Mouse (Mus musculus) megakaryocyte, embryonic 14.5 days (primary cell): Measurements from ENCODE around the gene Gm14685.
"Not testable (repeated sequence)": the region's sequence is repeated elsewhere in the genome, so short reads cannot be mapped to it uniquely, and the experiment has no call there.

Source experiments
- FLI1 ChIP-seq: IDR thresholded peaks from 2 replicates; pipeline ENCODE4 v1.6.1; 2012; ENCODE audit warnings: low read length, inconsistent platforms, mixed read lengths
- GATA1 ChIP-seq: IDR thresholded peaks from 3 replicates; pipeline ENCODE4 v1.6.1; 2012; ENCODE audit warnings: mixed read lengths, low read length, inconsistent platforms, borderline replicate concordance

DNA sequence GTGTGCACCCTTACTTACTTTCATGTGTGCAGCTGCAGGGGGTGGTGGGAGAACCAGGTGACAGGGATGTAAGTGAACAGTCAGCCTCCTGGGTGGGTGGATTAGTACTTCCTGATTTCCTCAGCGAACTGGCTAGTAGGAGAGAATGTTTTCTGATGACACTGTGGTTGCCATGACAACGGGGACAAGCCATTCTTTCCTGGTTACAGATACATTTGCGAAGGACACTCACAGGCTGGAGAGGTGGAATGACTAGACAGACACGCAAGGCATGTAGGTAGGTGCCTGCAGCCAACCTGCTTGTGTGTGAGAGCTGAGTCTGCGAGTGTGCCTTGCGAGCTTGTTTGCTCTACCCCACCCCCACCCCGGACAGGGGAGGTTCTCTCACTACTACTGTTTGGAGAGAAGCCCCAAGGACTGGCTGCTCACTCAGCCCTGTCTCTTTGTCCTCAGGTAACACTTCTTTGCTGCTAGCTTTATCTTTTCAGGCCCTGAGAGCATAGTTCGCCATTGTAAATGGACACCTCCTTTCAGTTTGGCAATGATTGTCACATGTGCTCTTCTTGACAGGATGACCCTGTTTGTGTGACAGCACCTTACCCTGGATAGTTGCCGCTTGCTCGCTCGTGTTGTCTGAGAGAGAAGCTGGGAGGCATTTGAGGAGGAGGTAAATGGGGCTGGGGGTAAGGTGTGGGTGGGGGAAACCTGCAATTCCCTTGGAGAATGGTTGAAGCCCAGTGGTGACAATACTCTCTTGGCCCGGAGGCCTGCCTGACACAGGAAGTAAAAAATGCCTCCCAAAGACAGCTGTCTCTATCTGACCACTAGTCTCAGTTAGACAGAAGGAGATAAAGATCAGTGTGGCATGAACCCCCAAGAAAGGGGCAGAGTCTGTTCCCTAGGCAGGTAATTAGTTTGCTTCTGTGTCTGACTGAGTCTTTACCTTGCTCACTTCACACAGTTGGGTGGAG, 6.3 kb downstream of the Gm14685 start:
- not testable (repeated sequence) for TF ChIP-seq GATA1, FLI1
